ENCODE assay signal across 21 mouse cellular contexts in genomic region chr8:110959071-110959780, GRCm38 (mm10). TPM values are rescaled to one million over a fixed set of nuclear protein-coding genes. Genes with fewer than 3 reads are reported as not detected.
DNase-seq lines count a peak whose midpoint lies in the region; ATAC-seq lines count a peak whose summit lies in the region.
"Had no signal": no experiment of that assay in that cellular context is flagged by ENCODE, and none has a peak within 500 bp of the region (broad histone marks: within the 10 kb centered on the region; RNA-seq: fewer than 3 reads in every experiment).

No protein-coding gene starts in this region.

- no peak overlapping the region for H3K9ac ChIP-seq in forebrain, embryonic 15.5 days (replicated peaks)
- H3K9ac ChIP-seq in forebrain, embryonic 12.5 days, result no peak overlapping the region
- 0 out of 2 replicates have a peak overlapping the region, but pooled peaks have one; percentile 12 for H3K9ac ChIP-seq in limb, embryonic 11.5 days (ENCODE audit: low read length)
- H3K9ac ChIP-seq: hindbrain, embryonic 14.5 days; limb, embryonic 12.5 days; liver, postnatal 0 days; midbrain, embryonic 12.5 days; neural tube, embryonic 15.5 days had no signal

- no peaks in the 10 kb centered on the region for H3K4me1 ChIP-seq in forebrain, embryonic 15.5 days
- H3K4me1 ChIP-seq in forebrain, embryonic 12.5 days, result 0 out of 2 replicates have a peak, but pooled peaks cover 2% of the 10 kb centered on the region
- no peaks in the 10 kb centered on the region for H3K4me1 ChIP-seq in limb, embryonic 11.5 days (ENCODE audit: control insufficient read depth, insufficient read depth, low read length)
- no peaks in the 10 kb centered on the region for H3K4me1 ChIP-seq in limb, embryonic 10.5 days
- H3K4me1 ChIP-seq: limb, embryonic 12.5 days; midbrain, embryonic 12.5 days had no signal

- peaks cover 28% of the 10 kb centered on the region for H3K36me3 ChIP-seq in forebrain, embryonic 15.5 days
- H3K36me3 ChIP-seq in forebrain, embryonic 12.5 days (replicated peaks), result peaks cover 50% of the 10 kb centered on the region
- peaks cover 15% of the 10 kb centered on the region; the same call in 1 of the 2 replicates for H3K36me3 ChIP-seq in limb, embryonic 11.5 days (ENCODE audit: control insufficient read depth, insufficient read depth, low read length)
- peaks cover 91% of the 10 kb centered on the region for H3K36me3 ChIP-seq in limb, embryonic 10.5 days

- H3K4me3 ChIP-seq in forebrain, embryonic 15.5 days, result no peak overlapping the region
- no peak overlapping the region for H3K4me3 ChIP-seq in forebrain, embryonic 12.5 days (replicated peaks)
- H3K4me3 ChIP-seq in limb, embryonic 11.5 days (ENCODE audit: low read depth, low read length), result no peak overlapping the region
- no peak overlapping the region for H3K4me3 ChIP-seq in limb, embryonic 10.5 days
- H3K4me3 ChIP-seq: gastrocnemius, adult 2 months; left cerebral cortex, adult 2 months; limb, embryonic 12.5 days; midbrain, embryonic 12.5 days; neural tube, embryonic 15.5 days had no signal

- no peaks in the 10 kb centered on the region for H3K9me3 ChIP-seq in forebrain, embryonic 15.5 days
- H3K9me3 ChIP-seq in forebrain, embryonic 12.5 days, result no peaks in the 10 kb centered on the region
- H3K9me3 ChIP-seq in limb, embryonic 11.5 days (ENCODE audit: control insufficient read depth, low read length), result no peaks in the 10 kb centered on the region
- no peaks in the 10 kb centered on the region for H3K9me3 ChIP-seq in limb, embryonic 10.5 days (replicated peaks)
- H3K9me3 ChIP-seq: limb, embryonic 12.5 days; midbrain, embryonic 12.5 days; neural tube, embryonic 15.5 days had no signal

- no peak for DNase-seq in limb, embryonic 11.5 days (ENCODE audit: low spot score)
- DNase-seq in limb, embryonic 10.5 days (ENCODE audit: low spot score), result no peak
- peak; percentile 96 for DNase-seq in cerebellum, adult 9-10 months
- no peak for DNase-seq in thymus, adult 18-20 months
- DNase-seq in kidney, postnatal 10 days, result no peak
- no peak for DNase-seq in kidney, postnatal 14 days
- DNase-seq: adrenal gland, postnatal 14 days; gastrocnemius, adult 2 months; heart, postnatal 36 days; kidney, adult 18-20 months; liver, postnatal 0 days had no signal

- 89% methylated on average over 12 of the region's 12 CpGs for whole genome bisulfite sequencing in forebrain, embryonic 15.5 days
- WGBS in forebrain, embryonic 12.5 days, result 93% methylated on average over 12 of the region's 12 CpGs
- WGBS in limb, embryonic 11.5 days, result 96% methylated on average over 12 of the region's 12 CpGs
- 94% methylated on average over 12 of the region's 12 CpGs for WGBS in limb, embryonic 10.5 days

- no peaks in the 10 kb centered on the region for H3K27me3 ChIP-seq in forebrain, embryonic 15.5 days
- H3K27me3 ChIP-seq in forebrain, embryonic 12.5 days, result no peaks in the 10 kb centered on the region
- H3K27me3 ChIP-seq in limb, embryonic 11.5 days (ENCODE audit: control insufficient read depth, insufficient read depth, low read length), result no peaks in the 10 kb centered on the region
- no peaks in the 10 kb centered on the region for H3K27me3 ChIP-seq in limb, embryonic 10.5 days (ENCODE audit: low read depth, poor library complexity, severe bottlenecking)
- H3K27me3 ChIP-seq: limb, embryonic 12.5 days; midbrain, embryonic 12.5 days; neural tube, embryonic 15.5 days had no signal

- H3K4me2 ChIP-seq in forebrain, embryonic 15.5 days (replicated peaks), result no peak overlapping the region
- no peak overlapping the region for H3K4me2 ChIP-seq in forebrain, embryonic 12.5 days
- no peak overlapping the region for H3K4me2 ChIP-seq in limb, embryonic 11.5 days (ENCODE audit: low read depth, severe bottlenecking)
- H3K4me2 ChIP-seq: hindbrain, embryonic 14.5 days; limb, embryonic 12.5 days; liver, embryonic 11.5 days; midbrain, embryonic 12.5 days; neural tube, embryonic 15.5 days had no signal

- no peak for ATAC-seq in forebrain, embryonic 15.5 days (replicated peaks)
- no peak for ATAC-seq in forebrain, embryonic 12.5 days (ENCODE audit: low FRiP score)
- no peak for ATAC-seq in limb, embryonic 11.5 days (ENCODE audit: insufficient number of reproducible peaks, low FRiP score, low TSS enrichment, low read depth)
- ATAC-seq: inflammation-experienced regulatory T-cells, adult 6 months; liver, postnatal 0 days had no signal

- H3K27ac ChIP-seq in forebrain, embryonic 15.5 days (replicated peaks), result 0 out of 2 replicates have a peak overlapping the region, but pooled peaks have one; percentile 5
- no peak overlapping the region for H3K27ac ChIP-seq in forebrain, embryonic 12.5 days
- H3K27ac ChIP-seq in limb, embryonic 11.5 days (replicated peaks; ENCODE audit: low read depth, low read length), result no peak overlapping the region
- no peak overlapping the region for H3K27ac ChIP-seq in limb, embryonic 10.5 days
- H3K27ac ChIP-seq: gastrocnemius, adult 2 months; hindbrain, embryonic 14.5 days; left cerebral cortex, adult 2 months; limb, embryonic 12.5 days; midbrain, embryonic 12.5 days; neural tube, embryonic 15.5 days; stomach, postnatal 0 days had no signal

RNA-seq across cellular contexts. Expression of gene Ddx19a, which starts 38.4 kb away (rescaled TPM):
- 13.0 and 13.5 TPM in 2 replicates for polyA plus RNA-seq in forebrain, embryonic 15.5 days (2015; fragmentation: Nextera tagmentation; extraction: Ambion mirVana)
- polyA plus RNA-seq in forebrain, embryonic 12.5 days (2016; fragmentation: Nextera tagmentation; extraction: Ambion mirVana), result 18.8 and 20.7 TPM in 2 replicates
- polyA plus RNA-seq in limb, embryonic 11.5 days (2014; fragmentation: Nextera tagmentation; extraction: Ambion mirVana), result 34.1 and 40.3 TPM in 2 replicates
- 24.0 and 24.6 TPM in 2 replicates for polyA plus RNA-seq in limb, embryonic 10.5 days (2016; fragmentation: Nextera tagmentation; extraction: Ambion mirVana)

RNA-seq across cellular contexts. Expression of gene St3gal2, which starts 39.5 kb away (rescaled TPM):
- 24.5 and 25.8 TPM in 2 replicates for polyA plus RNA-seq in forebrain, embryonic 15.5 days (2015; fragmentation: Nextera tagmentation; extraction: Ambion mirVana)
- 26.2 and 27.2 TPM in 2 replicates for polyA plus RNA-seq in forebrain, embryonic 12.5 days (2016; fragmentation: Nextera tagmentation; extraction: Ambion mirVana)
- 19.5 and 22.3 TPM in 2 replicates for polyA plus RNA-seq in limb, embryonic 11.5 days (2014; fragmentation: Nextera tagmentation; extraction: Ambion mirVana)
- polyA plus RNA-seq in limb, embryonic 10.5 days (2016; fragmentation: Nextera tagmentation; extraction: Ambion mirVana), result 42.2 and 42.7 TPM in 2 replicates

RNA-seq across cellular contexts. Expression of gene Fuk, which starts 56.9 kb away (rescaled TPM):
- polyA plus RNA-seq in forebrain, embryonic 15.5 days (2015; fragmentation: Nextera tagmentation; extraction: Ambion mirVana), result 8.5 and 8.7 TPM in 2 replicates
- 13.2 and 14.4 TPM in 2 replicates for polyA plus RNA-seq in forebrain, embryonic 12.5 days (2016; fragmentation: Nextera tagmentation; extraction: Ambion mirVana)
- polyA plus RNA-seq in limb, embryonic 11.5 days (2014; fragmentation: Nextera tagmentation; extraction: Ambion mirVana), result 10.2 and 10.7 TPM in 2 replicates
- polyA plus RNA-seq in limb, embryonic 10.5 days (2016; fragmentation: Nextera tagmentation; extraction: Ambion mirVana), result 15.9 and 17.8 TPM in 2 replicates
